Mouse (Mus musculus): Measurements from ENCODE around the gene Gys1. TPM values are rescaled to one million over a fixed set of nuclear protein-coding genes. Genes with fewer than 3 reads are reported as not detected.
A peak's percentile ranks its signal among the peaks of the same experiment; 100 is the strongest.
"Not testable (repeated sequence)": the region's sequence is repeated elsewhere in the genome, so short reads cannot be mapped to it uniquely, and the experiment has no call there.

The Gys1 gene
- 10 to 100 TPM; 18.2 to 19.2 TPM for total RNA-seq (2021)
- long read RNA-seq, experiment 1, transcript Gys1-201 (16 exons, 3,678 nt): major isoform, 10 of 14 reads
- long read RNA-seq, experiment 1, partial matches to known transcripts: 4 of 14 reads
- long read RNA-seq, experiment 1, other reads (novel, unspliced or antisense): 0 of 14 reads
- long read RNA-seq, experiment 2, transcript Gys1-201 (16 exons, 3,678 nt): major isoform, 6 of 15 reads
- long read RNA-seq, experiment 2, partial matches to known transcripts: 4 of 15 reads
- long read RNA-seq, experiment 2, other reads (novel, unspliced or antisense): 3 of 15 reads

DNA sequence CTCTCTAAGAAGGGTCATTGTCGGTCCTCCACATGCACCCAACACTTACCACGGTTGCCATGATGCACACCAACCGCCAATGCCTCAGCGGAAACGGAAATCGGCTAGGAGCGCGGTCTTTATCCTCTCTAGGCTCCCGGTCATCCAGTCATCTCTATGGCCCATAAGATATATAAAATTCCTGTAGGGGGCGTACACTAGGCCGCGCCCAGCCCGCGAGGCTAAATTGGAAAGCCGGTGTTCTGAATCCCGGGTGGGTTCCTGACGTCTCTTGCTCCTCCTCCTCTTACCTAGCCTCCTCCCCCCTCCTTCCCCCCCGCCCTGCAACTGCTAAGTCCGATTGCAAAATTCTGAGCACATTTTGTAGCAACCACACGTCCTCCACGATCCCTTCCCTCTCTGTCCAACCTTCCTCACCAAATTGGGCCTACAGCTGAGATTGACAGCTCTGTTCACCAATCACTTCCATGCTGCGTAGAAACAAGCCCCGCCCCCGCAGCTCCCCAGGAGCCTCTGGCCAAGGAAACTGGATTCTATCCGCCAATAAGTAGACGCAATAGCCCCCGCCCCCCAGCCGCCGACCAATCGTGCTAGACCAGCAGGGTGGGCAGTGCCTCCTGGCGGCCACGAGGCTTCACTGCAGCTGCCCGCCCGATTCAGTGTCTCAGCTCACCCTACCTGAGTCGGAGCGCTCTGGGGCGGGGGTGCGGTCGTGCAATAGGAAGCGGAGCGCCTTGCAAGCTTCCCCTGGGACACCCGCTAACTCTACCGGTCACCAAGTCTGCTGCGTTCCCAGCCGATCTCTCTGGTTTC is at the start of gene Gys1:
Gene Gys1 (plus strand): TSS at position 642 of the 813 bp plus-strand sequence.
- peak within 1 kb of the TSS; percentile 74 for H3K27ac ChIP-seq
- intact Hi-C loops (cut with DNase I): no loop called here
- peak; percentile 84 for TF ChIP-seq CTCF (IDR thresholded peaks at IDR 0.05)
- peak; percentile 100 for DNase-seq (ENCODE audit: extremely low spot score in 1 of 2, low spot score in 2 of 2)
- H3K4me3 ChIP-seq: peak within 1 kb of the TSS; percentile 89

- peak; percentile 8 for TF ChIP-seq CTCF (IDR thresholded peaks at IDR 0.05)
- Histone ChIP-seq H3K4me3 (no peak overlapping the region), H3K27ac (no peak overlapping the region)
- intact Hi-C loops (cut with DNase I): no loop called here
- DNase-seq (ENCODE audit: extremely low spot score in 1 of 2, low spot score in 2 of 2): no peak
Measured at GRCm38 (mm10) chr7:45386077-45386476, 48.6 kb upstream of the Gys1 start.

DNA sequence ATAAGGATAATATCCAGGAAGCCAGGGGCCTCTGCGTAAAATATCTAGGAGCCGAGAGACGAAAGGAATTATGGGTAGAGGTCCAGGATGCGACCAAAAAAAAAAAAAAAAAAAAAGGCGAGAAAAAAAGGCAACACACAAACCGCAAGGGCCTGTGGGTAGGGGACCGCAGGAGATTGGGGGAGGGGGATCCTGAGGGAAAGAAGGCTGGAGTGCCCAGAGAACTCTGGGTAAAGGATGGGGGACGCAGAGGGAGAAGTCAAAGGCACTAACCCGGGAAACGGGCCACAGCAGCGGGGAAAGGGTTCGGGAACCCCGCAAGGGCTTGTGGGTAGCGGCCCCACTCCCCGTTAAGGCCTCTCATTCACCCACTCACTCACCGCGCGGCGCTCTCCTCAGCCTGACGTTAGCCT is 39.5 kb upstream of the Gys1 start:
- TF ChIP-seq CTCF (IDR thresholded peaks at IDR 0.05): no peak
- Histone ChIP-seq H3K27ac (peak overlapping the region; percentile 98), H3K4me3 (peak overlapping the region; percentile 90)
- intact Hi-C loops (cut with DNase I): loop anchor here (5.0 kb wide), 1 partner anchor 88 kb away; no protein-coding TSS in a partner anchor
- DNase-seq (ENCODE audit: extremely low spot score in 1 of 2, low spot score in 2 of 2): no peak

GRCm38 (mm10) chr7:45395578-45396336 is 38.9 kb upstream of the Gys1 start, which contains the start of gene Snrnp70:
Gene Snrnp70 (minus strand): TSS chr7:45395742.
- intact Hi-C loops (cut with DNase I): loop anchor here (5.0 kb wide), 1 partner anchor 88 kb away; no protein-coding TSS in a partner anchor
- TF ChIP-seq CTCF (IDR thresholded peaks at IDR 0.05): no peak
- DNase-seq (ENCODE audit: extremely low spot score in 1 of 2, low spot score in 2 of 2): peak; percentile 100
- Histone ChIP-seq H3K4me3 (peak within 1 kb of the TSS; percentile 90), H3K27ac (peak within 1 kb of the TSS; percentile 98)

DNA sequence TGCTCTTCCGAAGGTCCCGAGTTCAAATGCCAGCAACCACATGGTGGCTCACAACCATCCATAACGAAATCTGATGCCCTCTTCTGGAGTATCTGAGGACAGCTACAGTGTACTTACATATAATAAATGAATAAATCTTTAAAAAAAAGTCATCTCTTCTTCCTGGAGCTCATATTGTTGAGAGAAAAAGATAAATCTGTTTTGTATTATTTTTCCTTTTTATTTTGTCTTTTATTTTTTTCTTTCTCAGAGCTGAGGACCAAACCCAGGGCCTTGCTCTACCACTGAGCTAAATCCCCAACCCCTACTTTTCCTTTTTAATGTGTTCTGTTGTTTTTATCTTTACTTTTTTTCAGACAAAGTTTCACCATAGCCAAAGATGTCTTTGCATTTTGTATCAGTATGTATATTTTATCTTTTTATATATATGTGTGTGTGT is 38.3 kb upstream of the Gys1 start:
- DNase-seq (ENCODE audit: extremely low spot score in 1 of 2, low spot score in 2 of 2): not testable (repeated sequence)
- Histone ChIP-seq H3K4me3 (peak overlapping the region; percentile 55), H3K27ac (peak overlapping the region; percentile 66)
- intact Hi-C loops (cut with DNase I): loop anchor here (5.0 kb wide), 1 partner anchor 89 kb away; no protein-coding TSS in a partner anchor
- TF ChIP-seq CTCF (IDR thresholded peaks at IDR 0.05): peak; percentile 46

DNA sequence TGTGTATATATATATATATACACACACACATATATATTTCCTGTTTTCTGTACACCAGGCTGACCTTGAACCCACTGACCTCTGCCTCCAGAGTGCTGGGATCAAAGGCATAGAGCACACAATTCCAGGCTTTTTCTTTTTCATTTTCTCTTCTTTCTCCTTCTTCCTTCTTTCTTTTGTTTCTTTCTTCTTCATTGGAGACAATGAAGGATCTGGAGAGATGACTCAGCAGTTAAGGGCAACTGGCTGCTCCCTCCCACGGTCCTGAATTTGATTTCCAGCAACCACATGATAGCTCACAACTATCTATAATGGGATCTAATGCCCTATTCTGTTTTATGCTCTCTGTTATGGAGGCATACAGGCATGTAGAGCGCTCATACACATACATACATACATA is 37.9 kb upstream of the Gys1 start:
- intact Hi-C loops (cut with DNase I): loop anchor here (5.0 kb wide), 1 partner anchor 89 kb away; no protein-coding TSS in a partner anchor
- TF ChIP-seq CTCF (IDR thresholded peaks at IDR 0.05): no peak
- no peak for DNase-seq (ENCODE audit: extremely low spot score in 1 of 2, low spot score in 2 of 2)

GRCm38 (mm10) chr7:45401521-45402085 is 33.0 kb upstream of the Gys1 start:
- no peak overlapping the region for H3K27ac ChIP-seq
- H3K4me3 ChIP-seq: no peak overlapping the region
- intact Hi-C loops (cut with DNase I): no loop called here
- no peak for DNase-seq (ENCODE audit: extremely low spot score in 1 of 2, low spot score in 2 of 2)
- no peak for TF ChIP-seq CTCF (IDR thresholded peaks at IDR 0.05)

More for the DNA sequence above, 37.9 kb upstream of the Gys1 start:
- H3K27ac ChIP-seq: no peak overlapping the region
- H3K4me3 ChIP-seq: no peak overlapping the region

GRCm38 (mm10) chr7:45403532-45404261 is 30.9 kb upstream of the Gys1 start:
- peak; percentile 62 for TF ChIP-seq CTCF (IDR thresholded peaks at IDR 0.05)
- no peak overlapping the region for H3K4me3 ChIP-seq
- DNase-seq (ENCODE audit: extremely low spot score in 1 of 2, low spot score in 2 of 2): peak in 1 of 2 experiments; percentile 39
- intact Hi-C loops (cut with DNase I): no loop called here
- no peak overlapping the region for H3K27ac ChIP-seq

DNA sequence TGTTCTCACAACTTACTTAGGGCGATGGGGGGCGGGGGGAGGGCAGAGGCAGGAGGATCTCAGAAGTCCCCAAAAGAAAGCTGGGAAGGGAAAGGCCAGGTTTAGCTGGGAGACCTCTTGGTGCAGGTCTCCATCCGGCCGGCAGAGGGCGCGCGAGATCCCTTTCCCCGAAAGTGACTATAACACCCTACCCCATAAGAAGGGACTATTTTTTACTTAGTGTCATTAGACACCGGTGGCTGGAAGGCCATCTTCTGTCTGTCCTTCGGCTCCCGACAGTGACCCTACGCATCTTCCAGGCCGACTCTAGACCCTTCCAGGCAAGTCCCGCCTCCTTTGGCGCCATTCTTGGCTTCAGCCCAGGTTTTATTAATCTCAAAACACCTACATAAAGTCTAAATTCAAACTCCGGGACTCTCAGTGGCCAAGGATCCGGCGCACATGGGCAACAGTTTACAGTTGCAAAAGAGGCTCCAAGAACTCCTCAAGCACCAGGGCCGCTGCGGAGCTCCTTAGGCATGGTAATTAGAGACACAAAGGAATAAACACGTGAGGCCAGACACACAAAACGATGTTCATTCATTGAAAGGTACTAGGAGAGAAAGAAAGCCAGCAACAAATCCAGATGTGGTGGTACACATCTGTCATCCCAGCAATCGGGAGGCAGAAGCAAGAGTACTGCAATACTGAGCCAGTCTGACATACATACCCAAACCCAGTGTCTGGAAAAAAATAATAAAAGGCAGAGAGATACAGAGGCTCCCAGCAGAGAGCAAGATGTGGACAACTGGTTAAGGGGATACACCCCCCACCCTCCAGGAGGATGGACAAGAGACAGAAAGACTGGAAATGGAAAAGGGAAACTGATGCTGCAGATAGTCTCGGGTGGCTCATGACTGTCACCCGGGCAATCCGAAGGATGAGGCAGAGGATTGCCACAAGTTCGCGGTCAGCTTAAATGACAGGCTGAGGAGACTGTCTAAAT is 29.3 kb upstream of the Gys1 start, which contains the start of gene Kcna7:
Gene Kcna7 (plus strand): TSS at position 563 of the 985 bp plus-strand sequence.
- peak; percentile 89 for TF ChIP-seq CTCF (IDR thresholded peaks at IDR 0.05)
- peak; percentile 54 to 76 for DNase-seq (ENCODE audit: extremely low spot score in 1 of 2, low spot score in 2 of 2)
- Histone ChIP-seq H3K4me3 (peak within 1 kb of the TSS; percentile 20; the same call in 1 of the 2 replicates), H3K27ac (no peak within 1 kb of the TSS)
- intact Hi-C loops (cut with DNase I): no loop called here

All from left cerebral cortex, adult 2 months (tissue).